Mouse (Mus musculus): ENCODE results near the gene Gm3526.
"Not testable (repeated sequence)": the region's sequence is repeated elsewhere in the genome, so short reads cannot be mapped to it uniquely, and the experiment has no call there.

Gene Gm3526

GRCm38 (mm10) chr14:5260480-5260879 is at the start of gene Gm3526:
Gene Gm3526 (minus strand): TSS chr14:5260580.
- in situ Hi-C loops (cut with MboI; ENCODE audit: unreplicated experiment in 2 of 2) = not testable (repeated sequence)

All from v-Abl transformed pro-B cells (cell line).